Mouse (Mus musculus) urinary bladder, postnatal 36 days (tissue): ENCODE data around the gene Sfmbt2.

Experiments
- DNase-seq, 2 experiments: peaks; one replicate each; pipeline ENCODE4 v3.0.0; 2022; ENCODE audit warnings: low spot score in 2 of 2, mixed read lengths in 1 of 2

Sfmbt2 gene

DNA sequence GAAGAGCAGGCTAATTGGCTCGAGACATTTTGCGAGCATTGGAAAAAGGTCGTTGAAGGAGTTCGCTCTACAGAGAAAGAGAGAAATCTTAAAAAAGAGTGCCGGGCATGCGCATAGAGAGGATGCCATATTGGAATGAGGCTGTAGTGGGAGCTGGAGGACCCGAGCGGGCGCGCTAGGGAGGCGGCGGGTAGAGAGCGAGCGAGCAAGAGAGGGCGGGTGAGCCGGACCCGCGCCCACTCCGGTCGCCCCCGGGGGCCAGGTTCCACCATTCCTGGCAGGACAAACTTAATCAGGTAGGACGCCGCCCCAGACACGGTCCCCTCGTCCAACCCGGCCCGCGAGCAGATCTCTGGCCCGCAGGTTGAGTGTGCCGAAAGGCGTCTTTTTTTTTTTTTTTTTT lies 2.0 kb downstream of the Sfmbt2 start:
- DNase-seq, result peak; percentile 28 to 48

DNA sequence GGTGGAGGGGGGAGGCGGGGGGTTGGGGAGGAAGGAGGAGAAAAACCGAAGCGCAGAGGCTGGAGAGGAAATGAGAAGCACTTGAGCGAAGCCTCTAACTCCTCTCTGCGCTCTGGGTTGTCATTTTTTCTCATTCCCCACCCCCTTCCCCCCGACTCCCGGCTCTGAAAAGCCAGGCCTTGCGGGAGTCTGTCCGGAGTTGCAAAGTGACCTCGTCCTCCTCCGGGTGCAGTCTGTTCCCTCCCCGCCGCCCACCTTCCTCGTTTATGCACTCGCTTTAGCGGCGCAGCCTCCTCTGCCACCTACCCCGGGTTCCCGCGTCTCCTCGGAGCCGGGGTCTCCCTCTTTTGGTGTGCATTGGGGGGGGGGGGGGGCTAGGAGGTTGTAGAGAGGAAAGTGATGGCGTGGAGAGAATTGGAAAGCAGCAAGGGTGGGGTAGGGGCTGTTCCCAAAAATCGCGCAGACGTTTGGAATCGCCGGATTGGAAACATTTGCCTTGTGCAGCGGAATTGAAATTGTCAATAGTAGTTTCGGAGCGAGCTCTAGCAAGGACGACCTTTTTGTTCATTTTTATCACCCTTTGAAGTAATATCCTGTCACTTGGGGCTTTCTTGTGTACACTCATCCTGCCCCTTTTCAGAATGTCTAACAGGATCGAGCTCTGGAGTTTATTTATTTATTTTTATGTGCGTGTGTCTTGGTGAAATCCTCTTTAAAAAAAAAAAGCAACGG lies 2.6 kb downstream of the Sfmbt2 start:
- peak; percentile 3 to 18 for DNase-seq

DNA sequence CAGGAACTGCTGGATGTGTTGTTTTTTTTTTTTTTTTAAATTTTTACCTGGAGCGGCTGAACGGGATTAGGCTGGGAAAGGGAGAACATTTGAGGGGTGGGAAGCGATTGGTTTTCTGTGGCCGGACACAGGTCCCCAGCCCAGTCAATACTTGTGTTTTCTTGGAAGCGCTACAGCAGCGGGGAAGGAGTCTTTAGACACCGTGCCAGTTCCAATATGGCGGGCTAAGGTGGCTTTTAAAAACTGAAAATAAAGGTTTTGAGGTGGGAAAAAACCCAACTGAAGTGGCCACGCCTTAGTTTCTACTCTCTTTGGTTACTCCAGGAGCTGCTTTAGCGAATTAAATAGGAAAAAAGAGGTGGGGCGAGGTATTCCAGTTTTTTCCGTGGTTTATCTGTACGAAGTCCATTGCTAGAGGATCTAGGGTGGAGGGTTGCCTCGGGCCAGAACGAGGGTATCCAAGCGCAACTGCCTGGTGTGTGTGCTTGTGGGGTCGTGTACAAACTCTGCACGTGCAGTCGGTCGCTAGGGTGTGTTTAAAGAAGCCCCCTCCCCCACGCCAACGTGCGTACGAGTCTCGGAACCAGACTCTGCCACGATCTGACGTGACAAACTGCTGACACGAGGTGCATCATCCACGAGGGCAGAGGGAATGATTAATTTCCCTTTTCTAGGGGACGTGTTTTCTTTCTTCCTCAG lies 3.3 kb downstream of the Sfmbt2 start:
- DNase-seq, result no peak

DNA sequence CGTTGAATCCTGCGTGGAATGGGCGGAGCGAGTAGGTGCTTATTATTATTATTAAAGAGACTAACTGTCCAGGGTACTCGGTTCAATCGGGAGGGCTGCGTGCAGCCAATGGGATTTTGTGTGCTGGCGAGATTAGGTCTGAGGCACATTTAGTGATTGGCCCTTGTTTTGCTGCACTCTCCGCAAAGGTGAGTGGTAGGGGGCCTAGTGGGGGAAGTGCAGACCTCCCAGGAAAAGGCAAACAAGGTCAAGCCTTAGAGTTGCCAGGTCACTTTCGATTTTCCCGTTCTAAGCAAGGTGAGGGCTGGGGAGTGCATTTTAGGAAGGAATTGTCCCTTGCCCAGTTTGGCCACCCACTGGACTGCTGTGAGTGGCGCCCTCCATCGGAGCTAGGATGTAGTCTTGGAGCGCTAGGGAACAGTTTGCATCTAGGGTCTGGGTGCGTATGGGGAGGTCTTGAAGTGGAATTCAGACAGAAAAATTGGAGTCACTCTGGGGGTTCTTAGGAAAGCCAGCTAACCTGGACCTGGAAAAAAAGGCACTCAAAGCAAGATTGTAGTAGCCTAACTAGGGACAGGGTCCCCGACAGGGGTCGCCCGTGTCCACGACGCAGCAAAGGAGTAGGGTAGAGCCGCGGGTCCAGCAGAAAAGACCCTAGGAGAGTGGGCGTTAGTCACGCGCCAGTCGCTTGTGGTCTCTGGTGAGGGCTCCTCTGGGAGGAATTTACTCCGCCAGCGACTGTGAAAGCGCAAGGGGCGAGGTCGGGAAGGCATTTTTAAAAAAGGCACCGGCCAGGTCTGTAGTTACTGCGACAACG lies 4.1 kb downstream of the Sfmbt2 start:
- DNase-seq, result peak; percentile 6 to 13

DNA sequence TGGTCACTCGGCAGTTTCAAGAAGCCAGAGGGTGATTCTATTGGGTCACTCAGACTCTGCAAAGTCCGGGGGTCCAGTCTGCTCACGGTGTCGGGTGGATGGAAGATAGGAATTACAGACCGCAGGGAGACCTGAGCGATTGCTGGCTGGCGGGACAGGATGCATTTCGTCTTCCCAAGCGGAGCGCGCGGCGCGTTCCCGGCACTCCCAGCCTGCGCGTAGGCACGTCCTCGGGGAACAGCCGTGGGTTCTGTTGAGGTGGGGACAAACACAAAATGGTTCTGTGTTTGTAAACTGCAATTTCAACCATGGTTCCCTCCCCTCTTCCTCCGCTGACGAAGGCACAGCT lies 4.7 kb downstream of the Sfmbt2 start:
- peak in 1 of 2 experiments; percentile 3 for DNase-seq

DNA sequence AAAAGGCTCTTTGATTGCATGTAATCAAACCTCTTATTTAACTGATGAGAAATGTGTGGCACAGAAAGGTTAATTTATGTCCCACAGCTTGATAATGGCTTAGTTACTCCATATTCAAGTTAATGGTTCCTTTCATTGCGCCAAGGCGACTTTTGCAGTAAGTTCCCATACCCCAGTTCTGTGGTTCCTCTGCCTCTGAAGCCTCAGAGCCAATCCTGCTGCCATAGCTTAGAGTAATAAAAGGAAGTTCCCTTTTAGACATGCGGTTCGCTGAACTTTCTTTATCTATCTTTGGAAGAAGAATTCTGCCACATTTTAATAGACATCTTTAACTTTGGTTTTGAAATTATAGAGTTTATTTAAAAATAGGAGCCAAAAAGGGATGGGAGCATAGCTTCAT lies 19.7 kb downstream of the Sfmbt2 start:
- no peak for DNase-seq

DNA sequence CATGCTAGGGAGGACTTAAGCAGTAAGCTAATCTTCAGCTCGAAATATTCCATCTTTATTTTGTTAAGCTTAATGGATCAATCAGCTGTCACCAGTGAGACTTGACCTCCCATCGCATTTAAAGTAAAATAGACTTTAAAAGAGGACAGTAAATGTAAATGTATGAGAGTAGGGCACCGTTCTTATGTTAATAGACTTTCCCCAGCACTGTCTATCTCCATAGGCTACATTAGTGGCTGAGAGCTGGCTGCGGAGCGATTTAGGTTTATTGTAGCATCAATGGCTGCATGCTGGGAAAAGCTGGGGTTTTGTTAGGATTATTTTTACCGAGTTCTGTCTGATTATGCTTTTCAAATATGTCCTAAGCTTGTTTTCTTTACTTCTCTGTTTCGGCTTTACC lies 20.5 kb downstream of the Sfmbt2 start:
- DNase-seq, result no peak

DNA sequence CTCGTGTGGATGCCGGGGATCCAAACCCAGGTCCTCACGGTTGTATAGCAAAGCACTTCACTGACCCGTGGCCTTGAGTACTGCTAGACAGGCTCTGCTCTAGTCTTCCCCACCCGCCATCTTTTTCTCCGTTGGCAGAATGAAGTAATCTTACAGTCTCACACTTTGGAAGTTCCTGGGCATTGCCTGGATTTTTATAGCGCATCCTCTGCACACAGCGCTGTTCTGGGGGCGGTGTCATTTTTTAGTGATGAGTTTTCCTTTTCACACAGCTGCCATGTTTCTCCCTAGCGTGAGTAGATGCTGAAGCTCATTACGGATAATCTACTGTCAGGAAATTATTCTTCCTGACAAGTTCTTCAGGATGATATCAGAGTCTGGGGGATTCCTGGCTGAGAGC lies 24.8 kb downstream of the Sfmbt2 start:
- no peak for DNase-seq

DNA sequence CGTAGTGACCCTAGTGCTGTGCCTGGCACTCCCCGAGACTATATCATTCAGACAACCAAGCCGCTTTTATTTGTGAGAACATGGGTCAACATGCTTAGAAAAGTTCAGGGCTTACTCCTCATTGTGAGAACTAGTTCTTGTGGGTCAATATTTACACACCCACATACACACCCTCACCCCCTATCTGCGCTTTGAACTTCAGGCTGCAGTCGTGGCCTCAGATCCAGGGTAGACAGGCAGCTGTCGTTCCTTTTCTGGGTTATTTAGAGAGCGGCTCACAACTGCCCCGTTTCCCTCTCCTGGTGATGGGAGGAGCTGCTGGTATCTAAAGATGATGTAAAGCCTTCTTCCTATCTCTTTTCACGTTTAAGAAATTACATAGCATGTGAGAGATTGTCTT lies 27.5 kb downstream of the Sfmbt2 start:
- no peak for DNase-seq

DNA sequence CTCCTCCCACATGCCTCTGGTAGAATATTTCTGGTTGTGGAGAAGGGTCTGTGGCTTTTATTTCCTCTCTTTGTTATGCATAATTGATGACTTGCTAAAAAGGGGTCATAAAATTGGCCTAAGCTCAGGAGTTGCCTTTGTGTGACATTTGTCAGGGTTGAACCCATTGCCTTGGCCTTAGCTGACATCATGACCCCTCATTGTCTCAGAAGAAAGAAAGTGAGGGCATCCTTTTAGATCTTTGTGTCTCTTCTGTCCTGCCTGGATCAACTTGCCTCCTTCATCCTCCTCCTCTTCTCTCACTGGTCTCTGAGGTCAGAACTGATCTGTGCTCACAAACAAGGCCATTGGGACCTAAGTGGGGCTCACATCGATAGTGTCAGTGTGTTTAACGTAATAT lies 35.8 kb downstream of the Sfmbt2 start:
- no peak for DNase-seq

DNA sequence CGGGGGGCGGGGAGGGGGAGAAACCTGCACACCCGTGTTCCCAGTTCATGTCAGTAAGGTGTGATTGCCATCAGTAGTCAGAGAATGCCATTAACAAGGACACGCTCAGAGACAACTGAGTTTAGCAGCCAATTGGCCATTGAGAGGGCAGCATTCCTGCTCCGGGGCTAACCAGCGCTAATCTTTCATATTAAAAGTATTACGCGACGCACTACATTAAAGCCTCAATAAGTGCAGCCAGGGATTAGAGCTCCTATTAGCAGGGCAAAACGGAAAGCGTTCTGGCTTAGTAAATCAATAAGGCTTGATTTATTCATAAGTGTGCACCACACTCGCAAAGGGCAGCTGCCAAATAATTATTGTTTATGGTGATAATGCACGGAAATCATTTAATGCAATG lies 39.1 kb downstream of the Sfmbt2 start:
- DNase-seq, result no peak

DNA sequence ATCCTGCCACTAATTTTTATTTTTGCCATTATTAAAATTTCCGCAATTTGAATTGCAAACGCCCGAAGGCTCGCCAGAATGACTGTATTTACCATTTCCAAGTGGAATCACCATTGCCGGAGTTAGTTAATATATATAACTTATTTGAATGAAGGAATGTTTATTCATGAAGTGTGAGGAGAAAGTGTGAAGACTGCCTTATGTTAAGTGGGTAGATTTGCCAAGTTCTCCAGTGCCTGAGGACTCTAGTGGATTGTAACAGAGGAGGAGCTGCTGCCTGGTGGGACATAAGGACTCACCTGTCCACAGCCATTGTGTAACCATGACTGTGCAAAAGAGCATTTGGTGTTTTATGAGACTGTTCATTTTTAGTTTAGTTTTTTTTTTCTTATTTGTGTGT lies 39.8 kb downstream of the Sfmbt2 start:
- DNase-seq, result no peak

DNA sequence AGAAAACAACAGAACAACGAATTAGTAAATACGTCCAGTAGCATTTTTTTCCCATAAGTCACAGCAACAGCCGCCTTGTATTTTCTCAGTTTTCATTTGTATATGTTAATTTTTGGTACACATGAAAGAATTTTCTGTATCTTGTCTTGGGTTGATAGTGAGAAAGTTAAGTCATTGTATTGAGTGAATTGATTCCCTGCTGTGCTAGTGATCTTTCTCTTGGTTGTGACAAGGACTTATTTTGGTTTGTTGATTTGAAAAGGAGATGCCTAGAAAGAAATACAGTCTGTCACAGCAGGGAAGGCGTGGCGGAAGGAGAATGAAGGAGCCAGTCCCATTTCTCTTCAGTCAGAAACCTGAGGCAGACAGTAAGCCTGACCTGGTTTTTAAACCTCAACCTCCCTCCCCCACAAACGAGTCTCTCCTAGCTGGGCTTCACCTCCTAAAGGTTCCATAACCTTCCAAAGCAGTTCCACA lies 50.7 kb downstream of the Sfmbt2 start:
- no peak for DNase-seq

DNA sequence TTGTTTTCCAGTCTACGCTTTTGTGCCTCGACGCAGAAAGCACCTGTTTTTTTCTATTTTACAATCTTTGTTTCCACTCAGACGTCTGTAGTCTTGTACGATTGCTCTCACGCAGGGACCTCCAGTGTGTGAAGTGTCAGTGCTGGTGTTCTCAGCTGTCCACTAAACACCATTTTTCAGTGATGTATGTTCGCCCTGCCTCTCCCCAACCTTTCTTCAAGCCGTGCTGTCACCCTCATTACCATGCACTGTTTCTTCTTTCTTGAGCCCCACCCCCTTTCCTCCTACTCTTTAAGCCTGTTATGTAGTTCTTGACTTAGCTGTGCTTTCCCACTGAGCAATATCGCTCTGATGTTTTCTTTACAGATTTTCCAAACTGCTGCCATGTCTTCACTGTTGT lies 67.0 kb downstream of the Sfmbt2 start:
- DNase-seq, result no peak

DNA sequence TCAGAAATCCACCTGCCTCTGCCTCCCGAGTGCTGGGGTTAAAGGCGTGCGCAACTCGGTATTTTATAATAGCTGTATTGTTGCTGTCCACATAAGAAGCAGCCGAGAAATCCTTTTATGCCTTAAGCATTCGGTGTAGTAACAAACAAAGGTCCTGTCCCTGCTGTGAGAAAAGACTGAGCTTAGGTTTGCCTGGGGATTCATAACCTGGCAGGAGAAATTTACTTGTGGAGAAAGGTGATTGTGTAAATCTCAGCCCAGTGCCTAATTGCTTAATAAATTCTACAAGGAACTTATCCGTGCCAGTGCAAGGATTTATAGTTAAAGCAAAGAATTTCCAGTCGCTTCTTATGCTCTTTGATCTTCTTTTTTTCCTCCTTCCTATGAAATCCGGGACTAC lies 71.5 kb downstream of the Sfmbt2 start:
- no peak for DNase-seq

DNA sequence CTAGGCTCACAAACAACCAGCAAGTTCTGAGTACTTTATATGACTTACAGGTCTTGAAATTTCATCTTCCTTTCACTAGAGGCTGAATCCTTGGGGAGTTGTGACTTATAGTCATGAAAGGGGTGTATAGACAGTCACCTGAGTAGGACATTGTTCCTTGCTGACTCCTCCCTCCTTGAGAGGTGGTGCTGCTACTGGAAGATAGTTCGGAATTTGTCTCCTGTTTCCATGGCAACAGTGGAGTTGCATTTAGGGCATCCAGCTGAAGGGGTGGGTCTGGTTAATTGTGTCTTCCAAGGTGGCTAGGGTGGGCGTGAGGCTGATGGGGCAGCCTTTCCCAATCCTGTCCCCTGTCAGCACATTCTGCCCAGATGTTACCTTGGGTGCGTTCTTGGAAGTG lies 83.3 kb downstream of the Sfmbt2 start:
- no peak for DNase-seq

DNA sequence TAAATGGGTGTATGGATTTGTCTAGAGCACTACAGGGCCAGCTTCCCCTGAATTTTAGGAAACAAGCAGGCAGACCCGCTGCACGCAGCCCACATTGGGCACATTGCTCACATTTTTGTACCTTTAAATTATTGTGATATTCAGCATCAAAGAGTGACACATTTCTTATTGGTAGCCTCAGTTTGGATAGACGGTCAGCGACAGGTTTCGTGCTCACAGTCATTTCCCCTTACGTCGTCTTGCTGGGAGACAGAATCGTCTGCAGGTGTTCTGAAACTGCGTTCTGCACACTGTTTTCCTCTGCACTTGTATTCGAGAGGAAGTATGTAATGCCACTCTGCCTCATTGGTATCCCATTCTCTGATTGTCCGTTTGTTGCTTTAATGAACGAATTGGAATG lies 88.0 kb downstream of the Sfmbt2 start:
- DNase-seq, result no peak

DNA sequence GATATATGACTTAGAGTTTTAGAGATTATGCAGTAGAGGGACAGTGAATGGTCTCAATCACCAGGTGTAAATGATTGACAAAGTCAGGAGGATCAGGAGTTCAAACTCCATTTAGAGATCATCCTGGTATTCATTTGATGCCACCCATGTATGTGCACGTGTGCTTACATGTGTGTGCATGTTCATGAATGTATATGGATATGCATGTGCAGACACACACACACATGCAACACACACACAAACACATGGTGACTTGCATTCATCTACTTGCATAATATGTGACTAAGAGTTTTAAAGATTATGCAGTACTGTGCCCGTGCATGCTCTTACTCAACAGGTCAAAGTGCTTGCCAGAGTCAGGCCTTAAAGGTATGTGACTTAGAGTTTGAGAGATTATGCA lies 146.2 kb downstream of the Sfmbt2 start:
- no peak for DNase-seq

DNA sequence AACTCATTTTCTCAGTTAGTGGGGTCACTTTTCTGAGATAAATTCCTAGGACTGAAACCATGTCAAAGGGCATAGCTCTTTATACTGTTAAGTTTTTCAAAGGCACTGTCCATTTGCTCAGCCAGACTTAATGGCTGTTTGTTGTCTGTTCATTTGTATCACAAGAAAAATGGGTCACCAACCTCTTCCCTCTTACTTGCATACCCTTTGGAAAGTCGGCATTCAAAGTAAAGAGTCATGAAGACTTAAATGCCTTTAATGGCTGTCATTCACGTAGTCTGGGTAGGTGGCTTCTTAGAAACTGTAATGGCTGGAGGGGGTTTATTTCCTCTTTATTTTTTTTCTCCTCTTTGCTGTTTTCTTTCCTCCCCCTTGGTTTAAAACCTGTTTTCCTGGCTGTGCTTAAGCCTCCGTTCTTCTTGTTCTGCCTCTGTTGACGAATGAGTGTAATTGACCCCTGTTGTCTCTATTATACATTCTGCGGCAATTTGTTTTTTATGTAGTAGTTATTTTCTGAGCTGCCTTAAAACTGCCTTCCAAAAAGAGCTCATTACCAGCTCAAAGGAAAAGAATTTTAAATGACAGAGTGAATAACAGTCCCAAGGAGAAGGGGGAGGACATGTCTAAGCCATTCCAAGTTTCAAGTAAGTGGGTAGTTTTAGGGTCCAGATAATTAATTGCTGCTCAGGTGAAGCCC lies 151.6 kb downstream of the Sfmbt2 start:
- DNase-seq, result no peak

DNA sequence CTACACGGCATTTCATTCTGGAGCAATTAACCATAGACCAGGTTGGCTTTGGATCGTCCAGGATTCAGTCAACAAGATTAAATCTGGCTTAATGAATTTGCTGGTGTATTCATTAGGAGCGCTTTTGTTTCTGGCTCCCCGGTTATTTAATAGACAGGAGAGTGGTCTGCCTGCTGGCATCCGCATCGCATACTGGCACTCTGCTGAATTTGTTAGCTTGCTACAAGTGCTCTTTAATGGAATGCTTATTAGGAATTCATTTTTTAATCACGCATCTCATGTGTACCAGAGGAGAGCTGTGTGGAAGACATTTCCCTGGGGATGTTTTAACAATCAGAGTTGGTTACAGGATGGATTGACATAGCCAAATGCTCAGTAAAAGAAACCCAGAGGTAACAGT lies 155.3 kb downstream of the Sfmbt2 start:
- DNase-seq, result no peak

DNA sequence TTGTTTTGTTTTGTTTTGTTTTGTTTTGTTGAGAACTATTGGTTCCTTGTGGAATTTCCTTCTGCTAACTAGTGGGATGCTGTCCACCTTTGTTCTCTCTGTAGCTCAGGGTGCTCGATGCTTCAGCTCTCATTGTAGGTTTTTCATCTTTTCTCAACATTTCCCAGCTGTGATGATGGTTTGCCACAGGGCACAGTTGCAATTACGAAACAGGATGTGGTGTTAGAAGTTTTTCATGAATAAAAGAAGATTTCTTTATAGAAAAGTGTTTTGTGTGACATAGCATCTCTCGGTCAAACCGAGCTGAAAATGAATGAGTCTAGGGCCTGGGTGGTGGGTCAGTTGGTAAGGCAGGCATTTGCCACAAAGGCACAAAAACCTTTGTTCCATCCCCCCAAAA lies 171.5 kb downstream of the Sfmbt2 start:
- DNase-seq, result no peak

DNA sequence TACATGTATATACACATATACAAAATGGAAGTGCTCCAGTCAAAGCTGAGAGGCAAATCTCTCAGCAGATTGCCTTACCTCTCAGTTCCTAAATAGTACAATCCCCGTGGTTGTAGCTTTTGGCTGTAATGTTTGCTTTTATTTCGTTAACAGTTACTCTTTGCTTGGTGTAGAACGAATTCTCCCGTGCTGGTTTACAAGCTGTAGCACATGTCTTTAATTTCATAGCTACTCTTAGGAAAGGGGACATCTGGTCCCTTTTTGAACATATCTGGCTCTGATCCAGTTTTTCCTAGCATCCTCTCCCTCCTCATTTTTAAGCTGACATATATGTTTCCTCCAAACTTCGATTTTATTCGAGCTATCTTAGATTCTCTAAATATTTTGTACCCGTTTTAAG lies 172.1 kb downstream of the Sfmbt2 start:
- no peak for DNase-seq
